Mouse (Mus musculus) heart, postnatal 0 days (tissue): ENCODE data around the gene Mcrs1.
"Not testable (repeated sequence)": the region's sequence is repeated elsewhere in the genome, so short reads cannot be mapped to it uniquely, and the experiment has no call there.

Experiments
- CTCF ChIP-seq: IDR thresholded peaks from 2 replicates; pipeline ENCODE4 v1.5.1; 2016; ENCODE audit warnings: antibody characterized with exemption, control low read depth, low read depth
- EP300 ChIP-seq: IDR thresholded peaks from 2 replicates; pipeline ENCODE4 v1.6.1; 2016; ENCODE audit warnings: antibody characterized with exemption, low read depth

DNA sequence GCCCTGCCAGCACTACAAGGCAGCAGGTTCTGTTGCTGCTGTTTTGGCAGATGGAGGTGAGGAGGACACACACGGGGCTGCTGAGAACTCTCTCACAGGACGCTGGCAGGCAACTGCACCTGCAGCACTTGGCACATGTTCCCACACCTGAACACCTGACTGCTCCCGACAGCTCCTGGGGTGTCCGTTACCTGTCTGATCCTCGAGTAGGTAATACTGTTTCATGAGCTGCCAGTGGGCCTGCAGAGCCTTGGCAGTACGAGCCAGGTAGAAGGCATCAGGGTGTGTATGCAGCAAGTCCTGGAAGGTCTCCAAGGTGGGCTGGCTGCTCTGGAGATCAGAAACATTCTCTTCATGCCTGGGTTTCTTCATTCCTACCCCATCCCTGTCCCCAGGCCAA is 5.0 kb downstream of the Mcrs1 start:
- not testable (repeated sequence) for TF ChIP-seq CTCF, EP300
